Mouse (Mus musculus) frontal cortex, postnatal 36 days (tissue): Measurements from ENCODE around the gene Col8a1.

Experiments used
- DNase-seq, 2 experiments: peaks; one replicate each; pipeline ENCODE4 v3.0.0; 2022; ENCODE audit warnings: low spot score in 2 of 2

Col8a1 gene

DNA sequence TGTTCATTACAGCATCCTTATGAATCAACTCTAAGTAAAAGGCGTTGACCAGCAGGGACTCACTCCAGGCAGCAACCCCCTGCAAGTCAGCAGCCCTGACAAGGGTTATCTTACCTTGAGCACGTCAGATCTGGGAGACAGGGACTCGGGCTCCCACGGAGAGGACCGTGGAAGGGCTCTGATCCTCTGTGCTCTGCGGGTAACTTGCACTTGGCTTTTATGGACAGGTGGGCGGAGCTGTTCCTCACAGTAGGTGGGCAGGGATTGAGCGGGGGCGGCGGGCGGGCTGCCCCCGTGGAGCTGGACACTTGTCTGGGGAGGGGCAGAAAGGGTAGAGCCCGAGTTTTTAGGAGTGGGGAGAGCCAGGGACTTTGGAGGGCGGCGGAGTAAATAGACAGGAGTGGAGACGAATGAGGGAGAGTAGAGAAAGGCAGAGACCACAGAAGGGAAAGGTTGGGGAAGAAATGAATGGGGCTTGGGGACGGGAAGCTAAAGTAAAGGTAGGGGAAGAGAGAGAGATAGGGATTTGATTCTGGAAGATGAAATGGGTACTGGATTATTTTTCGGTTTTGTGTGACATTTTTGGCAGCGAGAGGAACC is at the start of gene Col8a1:
Gene Col8a1 (minus strand): TSS at position 212 of the 600 bp plus-strand sequence.
- DNase-seq, result no peak

- no peak for DNase-seq
These were observed 47.3 kb upstream of the Col8a1 start for GRCm38 (mm10) chr16:57801886-57802285.

GRCm38 (mm10) chr16:57796321-57796720 is 41.8 kb upstream of the Col8a1 start:
- no peak for DNase-seq

GRCm38 (mm10) chr16:57779011-57779410 is 24.5 kb upstream of the Col8a1 start:
- DNase-seq, result no peak

GRCm38 (mm10) chr16:57765615-57766014 is 11.1 kb upstream of the Col8a1 start:
- DNase-seq, result no peak

DNA sequence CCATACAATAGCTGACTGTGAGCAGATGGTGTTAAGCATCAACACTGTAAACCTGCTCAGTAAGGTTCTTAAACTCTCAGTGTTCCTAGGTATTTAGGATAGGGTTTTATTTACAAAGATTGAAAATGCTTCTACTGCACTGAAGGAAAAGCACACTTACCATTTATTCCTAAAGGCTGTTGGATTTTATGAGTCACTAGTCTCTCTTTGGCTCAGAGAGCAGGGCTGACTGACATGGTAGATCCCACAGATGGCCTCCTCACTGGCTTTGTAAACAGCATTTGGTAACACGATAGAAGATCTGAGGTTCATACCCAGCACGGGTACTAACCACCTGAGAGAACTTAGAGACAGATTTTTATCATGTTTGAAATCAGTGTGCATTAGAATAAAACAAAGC is 5.3 kb upstream of the Col8a1 start:
- DNase-seq, result no peak

DNA sequence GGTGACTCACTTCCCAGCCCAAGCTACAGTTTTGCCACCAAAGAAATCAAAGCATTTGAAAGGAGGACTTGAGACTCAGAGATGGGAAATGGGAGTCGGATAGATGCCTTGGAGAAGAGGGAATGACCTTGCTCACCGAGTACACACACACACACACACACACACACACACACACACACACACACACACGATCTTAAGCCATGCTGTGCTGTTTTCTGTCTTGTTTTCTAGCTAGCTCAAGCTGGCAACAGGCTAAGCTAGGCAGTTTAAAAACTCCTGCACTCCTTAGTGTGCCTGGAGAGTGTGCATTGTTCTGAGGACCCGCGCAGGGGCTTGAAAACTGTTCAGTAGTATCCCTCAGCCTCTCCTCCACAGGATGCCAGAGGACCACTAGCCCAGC is 1.2 kb upstream of the Col8a1 start:
- DNase-seq, result no peak

GRCm38 (mm10) chr16:57755241-57755640 is 704 bp upstream of the Col8a1 start:
- DNase-seq, result peak; percentile 45 to 56

DNA sequence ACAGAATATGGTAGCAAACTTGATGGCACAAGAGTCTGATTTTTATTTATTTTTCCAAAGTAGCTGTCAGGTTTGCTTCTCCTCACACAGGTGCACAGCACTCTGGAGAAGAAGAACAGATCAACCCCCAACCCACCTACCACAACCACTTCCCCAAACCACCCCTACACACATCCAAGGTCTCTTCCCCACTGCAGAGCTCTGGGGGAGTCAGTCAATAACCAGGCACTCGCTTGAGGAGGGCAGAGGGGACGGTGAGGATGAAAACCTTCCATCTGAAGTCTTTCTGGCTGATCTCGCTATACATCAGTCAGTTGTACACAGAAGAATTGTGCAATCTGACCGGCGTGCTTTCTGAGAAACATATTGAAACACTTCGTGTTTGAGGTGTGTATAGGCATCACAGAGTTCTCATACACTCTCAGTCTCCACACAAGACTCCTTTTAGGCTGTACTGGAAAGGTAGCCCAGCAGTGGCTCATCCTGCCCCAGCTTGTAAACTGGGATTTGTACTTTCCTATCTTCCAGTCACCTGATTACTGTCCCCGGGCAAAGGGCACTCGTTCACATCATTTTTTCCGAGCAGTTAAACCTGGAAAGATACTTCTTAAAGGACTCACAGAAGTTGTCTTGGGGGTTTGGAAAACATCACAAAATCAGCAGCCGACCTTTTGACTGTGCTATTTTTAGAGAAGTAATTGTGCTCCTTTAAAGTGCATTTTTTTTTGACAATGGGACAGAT is 827 bp downstream of the Col8a1 start:
- no peak for DNase-seq

DNA sequence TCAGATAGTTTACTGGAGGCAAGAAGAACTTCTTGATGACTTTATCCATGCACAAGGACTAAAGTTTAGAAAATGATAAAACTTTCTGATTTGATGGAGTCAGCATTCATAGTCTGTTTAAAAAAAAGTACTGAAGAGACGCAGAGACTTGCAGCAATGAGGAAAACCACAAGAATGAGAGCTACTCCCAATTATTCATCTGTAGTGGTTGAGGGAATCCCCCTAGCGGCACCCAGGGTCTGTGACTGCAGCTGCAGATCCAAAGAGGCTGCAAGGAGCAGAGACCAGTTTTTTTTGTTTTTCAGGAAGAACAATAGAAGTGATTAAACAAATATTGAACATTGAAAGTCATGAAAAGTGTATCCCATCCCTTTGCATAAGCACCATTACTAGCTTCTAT is 4.0 kb downstream of the Col8a1 start:
- DNase-seq, result no peak

DNA sequence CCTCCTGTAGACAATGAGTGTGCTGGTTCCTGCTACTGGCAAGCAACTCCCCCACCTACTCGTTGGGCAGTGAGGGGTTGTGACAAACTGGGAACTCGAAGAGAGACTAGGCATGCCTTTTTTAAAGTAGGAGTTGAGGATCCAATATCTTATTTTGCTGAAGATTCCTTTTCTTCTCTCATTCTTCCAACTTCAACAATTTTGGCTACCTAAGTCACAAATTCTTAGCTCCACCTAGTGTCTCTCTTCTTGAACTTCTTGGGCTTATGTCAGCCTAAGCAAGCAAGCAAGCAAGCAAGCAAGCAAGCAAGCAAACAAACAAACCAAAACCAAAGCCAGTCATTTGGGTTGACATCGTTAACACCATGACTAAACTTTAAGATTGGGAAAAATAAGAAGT is 6.4 kb downstream of the Col8a1 start:
- DNase-seq, result no peak

DNA sequence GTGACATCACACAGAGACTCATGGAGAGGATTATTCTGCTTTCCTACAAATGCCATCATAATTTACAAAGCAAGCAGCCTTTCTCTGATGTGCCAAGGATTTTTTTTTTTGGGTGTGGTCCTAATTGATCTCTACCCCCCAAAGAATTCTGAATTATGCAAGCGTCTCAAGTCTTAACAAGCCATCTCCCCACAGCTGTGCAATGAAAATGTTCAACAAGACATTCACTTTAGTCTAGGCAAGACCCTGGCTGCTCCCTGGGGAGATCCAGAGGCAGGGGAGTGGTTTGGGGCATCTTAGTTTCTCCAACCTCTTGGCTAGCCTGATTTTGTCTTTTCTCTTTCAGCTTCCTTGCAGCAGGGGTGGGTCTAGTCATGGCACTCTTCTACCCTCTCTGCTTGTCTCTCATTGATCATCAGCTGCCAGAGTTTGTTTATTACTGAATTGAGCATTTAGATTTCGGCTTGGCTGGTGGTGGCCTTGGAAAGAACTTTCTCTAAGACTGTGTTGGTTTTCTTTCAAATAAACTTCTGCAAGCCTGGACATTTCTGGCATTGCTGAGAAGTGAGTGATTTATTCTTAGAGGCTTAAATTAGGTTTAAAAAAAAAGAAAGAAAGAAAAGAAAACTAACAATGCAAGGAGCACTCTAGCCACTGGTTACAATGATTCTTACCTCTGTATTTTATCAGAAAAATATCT is 7.0 kb downstream of the Col8a1 start:
- DNase-seq, result no peak

GRCm38 (mm10) chr16:57740169-57740568 is 14.4 kb downstream of the Col8a1 start:
- DNase-seq, result no peak

DNA sequence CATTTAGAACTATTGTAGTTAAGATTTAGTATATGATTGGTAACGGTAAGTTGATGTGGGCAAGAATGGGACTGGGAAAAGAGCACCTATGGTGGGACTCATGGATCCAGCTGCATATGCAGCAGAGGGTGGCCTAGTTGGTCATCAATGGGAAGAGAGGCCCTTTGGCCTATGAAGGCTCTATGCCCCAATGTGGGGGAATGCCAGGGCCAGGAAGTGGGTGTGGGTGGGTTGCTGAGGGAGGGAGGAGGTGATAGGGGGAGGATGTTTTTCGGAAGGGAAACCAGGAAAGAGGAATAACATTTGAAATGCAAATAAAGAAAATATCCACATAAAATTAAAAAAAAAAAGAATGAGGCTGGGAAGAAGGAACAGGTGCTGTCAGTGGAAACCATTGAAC is 19.6 kb downstream of the Col8a1 start:
- DNase-seq, result no peak

DNA sequence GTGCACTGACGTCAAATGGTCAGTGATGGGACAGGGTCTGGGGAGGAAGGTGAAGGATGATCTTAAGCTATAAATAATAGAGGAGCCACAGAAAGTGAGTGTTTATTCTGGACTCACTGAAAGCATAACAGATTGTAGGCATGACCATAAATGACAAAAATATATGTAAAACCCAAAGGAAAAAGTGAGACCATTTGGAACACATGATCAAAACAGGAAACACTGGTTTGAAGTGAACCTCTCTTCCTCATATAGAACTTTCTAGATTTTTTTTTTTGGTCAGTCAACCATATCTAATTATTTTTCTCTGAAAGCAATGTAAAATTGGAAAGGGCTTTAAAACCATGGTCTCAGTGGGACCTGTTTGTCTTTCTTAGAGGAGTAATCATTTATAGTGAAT is 21.0 kb downstream of the Col8a1 start:
- no peak for DNase-seq

- DNase-seq, result no peak
These were observed 21.4 kb downstream of the Col8a1 start for GRCm38 (mm10) chr16:57733139-57733538.

DNA sequence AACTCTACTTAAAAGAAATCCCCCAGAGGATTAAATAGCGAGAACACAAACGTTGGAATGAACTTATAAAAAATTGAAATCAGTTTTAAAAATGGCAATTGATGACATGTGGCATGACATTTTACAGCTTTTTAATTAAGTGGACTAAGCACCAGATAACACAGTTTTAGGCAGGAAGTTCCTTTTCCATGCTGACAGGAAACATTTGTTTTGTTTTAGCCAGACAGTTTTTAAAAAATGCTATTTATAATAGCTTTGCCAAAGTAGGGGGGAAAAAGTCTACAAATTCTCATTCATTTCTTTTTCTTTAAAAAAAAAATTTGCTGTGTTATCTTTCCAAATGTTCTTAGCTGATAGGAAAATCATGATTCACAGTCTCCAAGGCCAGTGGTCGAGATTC is 29.6 kb downstream of the Col8a1 start:
- no peak for DNase-seq

GRCm38 (mm10) chr16:57718982-57719381 is 35.6 kb downstream of the Col8a1 start:
- no peak for DNase-seq

GRCm38 (mm10) chr16:57698733-57699132 is 55.8 kb downstream of the Col8a1 start:
- DNase-seq, result no peak

DNA sequence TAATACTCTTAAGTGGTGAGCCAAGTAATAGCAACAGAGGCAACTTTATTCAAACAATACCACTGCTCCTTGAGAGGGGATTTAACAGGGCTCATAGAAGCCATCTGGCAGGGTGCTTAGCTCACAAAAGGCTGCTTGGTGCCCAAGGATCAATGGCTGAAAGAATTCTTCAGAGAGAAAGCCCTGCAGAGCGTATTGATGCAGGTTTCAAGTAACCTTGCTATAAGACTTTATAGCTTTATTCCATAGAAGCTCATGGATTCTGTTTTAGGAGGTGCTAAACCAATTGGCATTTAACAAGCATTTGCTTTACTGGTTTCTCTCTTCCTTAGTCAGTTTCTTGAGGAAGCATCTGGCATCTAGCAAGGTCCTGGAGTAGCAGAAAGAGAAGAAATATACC is 59.8 kb downstream of the Col8a1 start:
- DNase-seq, result no peak

DNA sequence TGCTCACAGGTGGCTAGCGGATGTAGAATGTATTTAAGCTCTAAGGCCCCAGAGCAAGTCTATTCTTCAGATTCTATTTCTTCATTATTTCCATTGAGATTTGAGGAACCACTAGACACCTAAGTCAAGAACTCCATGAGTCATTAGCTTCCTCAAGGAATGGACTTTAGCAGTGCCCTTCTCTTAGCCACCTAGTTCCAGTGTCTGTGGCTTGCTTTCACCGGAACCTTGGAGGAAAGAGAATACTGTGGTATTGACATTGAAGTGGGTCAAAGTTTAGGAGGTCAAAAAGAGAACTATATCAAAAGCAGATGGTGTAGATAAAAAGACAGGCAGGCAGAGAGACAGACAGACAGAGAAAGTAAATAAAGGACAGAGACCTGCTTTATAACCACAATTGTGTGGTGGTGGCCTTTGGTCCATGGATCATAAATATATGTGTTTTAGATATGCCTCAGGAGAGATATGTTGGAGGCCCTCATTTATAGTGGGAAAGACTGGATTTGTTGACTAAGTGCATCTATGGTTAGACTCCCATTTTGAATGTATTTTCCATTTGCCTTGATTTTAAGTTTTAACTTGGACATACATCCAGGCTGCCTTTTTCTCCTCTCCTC is 60.5 kb downstream of the Col8a1 start:
- no peak for DNase-seq

DNA sequence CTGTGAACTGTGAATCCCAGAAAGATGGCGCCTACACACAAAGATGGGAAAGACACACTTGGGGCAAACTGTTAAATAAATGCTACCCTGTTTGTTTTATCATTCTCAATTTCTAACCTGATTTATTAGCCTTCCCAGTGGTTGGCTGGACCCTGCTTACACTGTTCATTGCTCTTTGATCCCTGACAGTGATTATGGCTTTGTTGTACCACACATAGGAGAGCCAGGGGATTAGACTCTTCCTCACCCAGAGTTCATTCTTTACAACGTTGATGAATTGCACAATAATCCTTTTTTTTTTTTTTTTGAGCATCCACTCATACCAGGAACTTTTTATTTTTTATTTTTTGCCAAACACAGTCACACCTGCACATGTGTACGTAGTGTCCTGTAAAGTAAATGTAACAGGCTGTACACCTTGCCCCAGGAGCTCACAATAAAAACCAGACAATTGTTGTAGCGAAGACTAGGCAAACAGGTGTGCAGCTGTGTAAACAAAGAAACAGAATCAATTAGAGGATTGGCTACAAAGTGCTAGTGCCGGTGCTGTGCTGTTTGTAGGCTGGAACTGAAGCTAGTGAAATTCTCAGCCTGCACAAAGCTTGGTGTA is 68.6 kb downstream of the Col8a1 start:
- DNase-seq, result no peak
